Mouse (Mus musculus): ENCODE data around the gene Pogk. TPM values are rescaled to one million over a fixed set of nuclear protein-coding genes. Genes with fewer than 3 reads are reported as not detected.

Pogk gene
- total and polyA plus RNA-seq, 3 experiments, result 0.22 TPM; not detected in 2

- H3K36me3 ChIP-seq (replicated peaks), result peaks cover 43% of the 10 kb centered on the region
- TF ChIP-seq GATA1 (IDR thresholded peaks at IDR 0.05; ENCODE audit: borderline replicate concordance, low read length), result no peak
- TF ChIP-seq POLR2AphosphoS5 (IDR thresholded peaks at IDR 0.05; ENCODE audit: insufficient replicate concordance, low read depth, low read length), result no peak
- TF ChIP-seq TAL1 (conservative IDR thresholded peaks at IDR 0.05; ENCODE audit: low read depth, low read length), result no peak
- TF ChIP-seq CTCF (IDR thresholded peaks at IDR 0.05; ENCODE audit: low read depth, low read length), result no peak
- no peak for TF ChIP-seq GATA2 (IDR thresholded peaks at IDR 0.05; ENCODE audit: borderline replicate concordance, low read depth, low read length)
- DNase-seq (ENCODE audit: low spot score), result no peak
- H3K27me3 ChIP-seq (ENCODE audit: insufficient read depth, low read length), result peaks cover 2% of the 10 kb centered on the region; the same call in 1 of the 2 replicates
- H3K9me3 ChIP-seq (replicated peaks), result no peaks in the 10 kb centered on the region
- H3K4me3 ChIP-seq (ENCODE audit: low read depth, low read length), result no peak overlapping the region
- no peaks in the 10 kb centered on the region for H3K4me1 ChIP-seq (ENCODE audit: insufficient read depth, low read depth, low read length)
- no peak for ATAC-seq (ENCODE audit: extremely low read depth, insufficient number of reproducible peaks, low FRiP score, poor library complexity, severe bottlenecking)
Observed at GRCm38 (mm10) chr1:166395661-166396060, 14.0 kb downstream of the Pogk start.

GRCm38 (mm10) chr1:166394770-166395169 lies 14.9 kb downstream of the Pogk start:
- no peak for TF ChIP-seq TAL1 (conservative IDR thresholded peaks at IDR 0.05; ENCODE audit: low read depth, low read length)
- no peak for TF ChIP-seq GATA2 (IDR thresholded peaks at IDR 0.05; ENCODE audit: borderline replicate concordance, low read depth, low read length)
- no peak for TF ChIP-seq POLR2AphosphoS5 (IDR thresholded peaks at IDR 0.05; ENCODE audit: insufficient replicate concordance, low read depth, low read length)
- no peak for TF ChIP-seq GATA1 (IDR thresholded peaks at IDR 0.05; ENCODE audit: borderline replicate concordance, low read length)
- no peak for TF ChIP-seq CTCF (IDR thresholded peaks at IDR 0.05; ENCODE audit: low read depth, low read length)
- Histone ChIP-seq H3K9me3 (replicated peaks) (no peaks in the 10 kb centered on the region), H3K4me3 (ENCODE audit: low read depth, low read length) (no peak overlapping the region), H3K27me3 (ENCODE audit: insufficient read depth, low read length) (peaks cover under 1% of the 10 kb centered on the region; the same call in 1 of the 2 replicates), H3K4me1 (ENCODE audit: insufficient read depth, low read depth, low read length) (no peaks in the 10 kb centered on the region), H3K36me3 (replicated peaks) (peaks cover 52% of the 10 kb centered on the region)
- ATAC-seq (ENCODE audit: extremely low read depth, insufficient number of reproducible peaks, low FRiP score, poor library complexity, severe bottlenecking) (no peak), DNase-seq (ENCODE audit: low spot score) (no peak)

- no peaks in the 10 kb centered on the region for H3K27me3 ChIP-seq (ENCODE audit: insufficient read depth, low read length)
- H3K9me3 ChIP-seq (replicated peaks), result no peaks in the 10 kb centered on the region
- no peak for ATAC-seq (ENCODE audit: extremely low read depth, insufficient number of reproducible peaks, low FRiP score, poor library complexity, severe bottlenecking)
- no peaks in the 10 kb centered on the region for H3K4me1 ChIP-seq (ENCODE audit: insufficient read depth, low read depth, low read length)
- peaks cover 82% of the 10 kb centered on the region for H3K36me3 ChIP-seq (replicated peaks)
- H3K4me3 ChIP-seq (ENCODE audit: low read depth, low read length), result no peak overlapping the region
- TF ChIP-seq POLR2AphosphoS5 (IDR thresholded peaks at IDR 0.05; ENCODE audit: insufficient replicate concordance, low read depth, low read length), result no peak
- no peak for TF ChIP-seq GATA1 (IDR thresholded peaks at IDR 0.05; ENCODE audit: borderline replicate concordance, low read length)
- no peak for TF ChIP-seq TAL1 (conservative IDR thresholded peaks at IDR 0.05; ENCODE audit: low read depth, low read length)
- TF ChIP-seq CTCF (IDR thresholded peaks at IDR 0.05; ENCODE audit: low read depth, low read length), result no peak
- TF ChIP-seq GATA2 (IDR thresholded peaks at IDR 0.05; ENCODE audit: borderline replicate concordance, low read depth, low read length), result no peak
- no peak for DNase-seq (ENCODE audit: low spot score)
Observed at GRCm38 (mm10) chr1:166391671-166392070, 18.0 kb downstream of the Pogk start.

GRCm38 (mm10) chr1:166389406-166390125 lies 20.1 kb downstream of the Pogk start:
- no peak for TF ChIP-seq POLR2AphosphoS5 (IDR thresholded peaks at IDR 0.05; ENCODE audit: insufficient replicate concordance, low read depth, low read length)
- no peak for TF ChIP-seq GATA1 (IDR thresholded peaks at IDR 0.05; ENCODE audit: borderline replicate concordance, low read length)
- H3K9me3 ChIP-seq (replicated peaks), result no peaks in the 10 kb centered on the region
- no peaks in the 10 kb centered on the region for H3K4me1 ChIP-seq (ENCODE audit: insufficient read depth, low read depth, low read length)
- H3K4me3 ChIP-seq (ENCODE audit: low read depth, low read length), result no peak overlapping the region
- no peak for ATAC-seq (ENCODE audit: extremely low read depth, insufficient number of reproducible peaks, low FRiP score, poor library complexity, severe bottlenecking)
- H3K27me3 ChIP-seq (ENCODE audit: insufficient read depth, low read length), result no peaks in the 10 kb centered on the region
- H3K36me3 ChIP-seq (replicated peaks), result peaks cover 93% of the 10 kb centered on the region
- no peak for DNase-seq (ENCODE audit: low spot score)

- Histone ChIP-seq H3K4me1 (ENCODE audit: insufficient read depth, low read depth, low read length) (no peaks in the 10 kb centered on the region), H3K36me3 (replicated peaks) (peaks cover 95% of the 10 kb centered on the region), H3K4me3 (ENCODE audit: low read depth, low read length) (no peak overlapping the region), H3K9me3 (replicated peaks) (no peaks in the 10 kb centered on the region), H3K27me3 (ENCODE audit: insufficient read depth, low read length) (no peaks in the 10 kb centered on the region)
- DNase-seq (ENCODE audit: low spot score) (no peak), ATAC-seq (ENCODE audit: extremely low read depth, insufficient number of reproducible peaks, low FRiP score, poor library complexity, severe bottlenecking) (no peak)
- TF ChIP-seq POLR2AphosphoS5 (IDR thresholded peaks at IDR 0.05; ENCODE audit: insufficient replicate concordance, low read depth, low read length) (no peak), CTCF (IDR thresholded peaks at IDR 0.05; ENCODE audit: low read depth, low read length) (no peak), GATA1 (IDR thresholded peaks at IDR 0.05; ENCODE audit: borderline replicate concordance, low read length) (no peak), GATA2 (IDR thresholded peaks at IDR 0.05; ENCODE audit: borderline replicate concordance, low read depth, low read length) (no peak), TAL1 (conservative IDR thresholded peaks at IDR 0.05; ENCODE audit: low read depth, low read length) (no peak)
Observed at GRCm38 (mm10) chr1:166388511-166388910, 21.2 kb downstream of the Pogk start.

- H3K36me3 ChIP-seq (replicated peaks), result peaks cover 91% of the 10 kb centered on the region
- no peak for ATAC-seq (ENCODE audit: extremely low read depth, insufficient number of reproducible peaks, low FRiP score, poor library complexity, severe bottlenecking)
- H3K4me3 ChIP-seq (ENCODE audit: low read depth, low read length), result no peak overlapping the region
- H3K9me3 ChIP-seq (replicated peaks), result no peaks in the 10 kb centered on the region
- no peaks in the 10 kb centered on the region for H3K27me3 ChIP-seq (ENCODE audit: insufficient read depth, low read length)
- TF ChIP-seq TAL1 (conservative IDR thresholded peaks at IDR 0.05; ENCODE audit: low read depth, low read length) (no peak), GATA1 (IDR thresholded peaks at IDR 0.05; ENCODE audit: borderline replicate concordance, low read length) (no peak), GATA2 (IDR thresholded peaks at IDR 0.05; ENCODE audit: borderline replicate concordance, low read depth, low read length) (no peak), CTCF (IDR thresholded peaks at IDR 0.05; ENCODE audit: low read depth, low read length) (no peak), POLR2AphosphoS5 (IDR thresholded peaks at IDR 0.05; ENCODE audit: insufficient replicate concordance, low read depth, low read length) (no peak)
- no peak for DNase-seq (ENCODE audit: low spot score)
- H3K4me1 ChIP-seq (ENCODE audit: insufficient read depth, low read depth, low read length), result peaks cover 21% of the 10 kb centered on the region
Observed at GRCm38 (mm10) chr1:166385431-166385830, 24.2 kb downstream of the Pogk start.

All from G1E (cell line).